Mouse (Mus musculus) liver (tissue): ENCODE measurements around the gene Ccdc169.

Experiments used
- DNase-seq: peaks from one replicate; pipeline ENCODE4 v3.0.0-alpha.2; 2020; ENCODE audit warnings: mixed read lengths

Gene Ccdc169

DNA sequence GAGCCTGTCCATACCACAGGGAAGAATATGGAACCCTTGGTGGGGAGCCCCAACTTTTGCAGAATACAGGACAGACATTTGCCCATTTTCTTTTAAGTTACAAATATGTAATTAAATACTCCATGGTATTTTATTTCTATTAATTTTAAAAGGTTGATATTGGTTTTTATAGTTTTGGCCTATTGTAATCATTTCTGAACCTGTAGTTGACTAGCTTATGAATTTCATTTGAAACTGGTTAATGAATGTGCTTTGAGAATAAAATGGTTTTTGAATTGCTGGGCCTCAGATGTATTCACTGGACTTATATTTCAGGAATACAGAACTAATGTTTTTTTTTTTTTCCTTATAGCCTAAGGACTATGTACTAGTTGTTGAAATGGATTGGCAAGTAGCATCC, at the start of gene Ccdc169:
Ccdc169 (plus strand) TSS at position 301 of the 400 bp plus-strand sequence.
- no peak for DNase-seq

DNA sequence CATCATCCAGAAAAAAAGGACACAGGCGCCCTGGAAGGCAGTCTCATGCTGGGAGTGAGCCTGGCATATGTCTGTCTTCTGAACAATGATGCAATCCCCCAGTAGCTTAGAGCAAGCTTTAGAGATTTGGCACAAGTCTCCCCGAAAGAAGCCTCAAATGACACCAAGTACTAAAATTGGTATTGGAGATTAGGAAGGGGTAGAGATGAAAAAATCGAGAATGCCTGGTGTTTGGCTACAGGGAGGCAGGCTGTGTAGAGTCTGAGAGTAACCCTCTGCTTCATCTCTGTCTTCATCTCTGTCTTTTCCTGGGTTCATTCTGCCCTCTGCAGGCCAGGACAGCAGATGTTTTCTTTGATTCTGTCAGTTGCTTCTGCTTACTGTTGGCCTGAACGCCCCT, 49.8 kb upstream of the Ccdc169 start:
- DNase-seq: no peak

DNA sequence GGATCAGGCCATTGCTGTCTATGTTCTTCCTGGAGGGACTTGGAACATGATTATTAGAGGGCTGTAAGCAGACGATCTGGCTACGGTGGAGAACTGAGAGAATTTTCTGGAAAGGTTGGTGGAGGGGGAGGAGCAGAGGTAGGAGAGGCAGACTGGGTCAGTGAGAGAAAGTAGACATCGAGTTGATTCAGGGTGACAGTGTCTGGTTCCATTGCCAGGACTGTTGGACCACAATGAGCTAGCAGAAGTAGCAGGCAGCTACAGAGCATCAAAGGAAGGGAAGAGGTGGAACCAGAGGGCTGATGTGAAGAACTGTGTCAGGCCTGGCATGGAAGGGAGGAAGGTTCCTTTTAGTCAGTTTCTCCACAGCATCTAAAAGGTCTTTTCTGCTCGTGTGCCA, 48.8 kb upstream of the Ccdc169 start:
- DNase-seq: no peak

DNA sequence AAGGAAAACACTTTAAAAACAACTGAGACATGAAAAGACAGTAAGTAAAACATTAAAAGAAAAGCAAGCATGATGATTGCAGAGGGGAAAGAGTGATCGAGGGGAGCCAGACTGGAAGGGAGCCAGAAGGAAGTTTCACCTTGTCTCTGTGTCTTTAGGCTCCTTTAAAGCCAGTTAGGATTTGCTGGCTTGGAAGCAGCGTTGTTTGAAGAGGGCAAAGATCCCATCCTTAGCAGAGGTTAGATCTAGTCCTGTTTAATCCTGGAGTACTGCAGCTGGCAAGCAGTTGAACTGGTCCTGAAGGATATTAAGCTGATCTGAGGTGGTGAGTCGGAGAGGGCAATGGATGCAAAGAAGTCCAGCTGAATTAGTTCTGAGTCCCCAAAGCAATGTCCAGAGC, 48.3 kb upstream of the Ccdc169 start:
- DNase-seq: no peak

DNA sequence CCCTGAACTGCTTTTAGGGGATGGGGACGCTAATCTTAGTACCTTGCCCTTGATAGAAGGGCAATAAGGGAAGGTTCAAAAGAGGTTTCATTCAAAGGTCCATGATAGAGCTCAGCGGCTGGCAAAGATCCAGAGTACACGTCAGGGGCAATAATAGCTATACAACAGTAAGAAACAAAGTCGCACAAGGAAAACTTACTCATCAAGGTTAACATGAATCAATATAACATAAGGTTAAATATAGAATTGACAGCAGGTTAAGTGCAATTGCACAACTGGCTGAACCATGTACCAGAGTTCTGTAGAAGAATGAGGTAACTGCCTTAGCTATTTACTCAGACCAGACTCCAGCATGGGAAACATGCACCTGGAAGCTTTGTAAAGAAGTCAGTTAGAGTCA, 47.8 kb upstream of the Ccdc169 start:
- no peak for DNase-seq

DNA sequence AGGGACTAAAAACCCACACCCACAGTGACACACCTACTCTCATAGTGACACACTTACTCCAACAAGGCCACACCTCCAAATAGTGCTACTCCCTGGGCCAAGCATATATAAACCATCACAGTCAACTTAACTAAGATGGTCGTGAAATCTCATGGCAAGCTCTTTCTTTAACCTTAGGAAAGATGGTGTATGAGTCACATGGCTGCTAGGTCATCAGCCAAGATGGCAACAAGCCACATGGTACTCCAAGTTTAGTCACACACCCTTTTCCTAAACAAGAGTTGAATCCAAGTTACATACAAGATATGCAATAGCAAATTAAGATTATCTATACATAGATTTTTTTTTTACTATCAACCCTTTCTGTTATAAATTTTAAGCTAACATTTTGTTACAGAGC, 44.0 kb upstream of the Ccdc169 start:
- no peak for DNase-seq

DNA sequence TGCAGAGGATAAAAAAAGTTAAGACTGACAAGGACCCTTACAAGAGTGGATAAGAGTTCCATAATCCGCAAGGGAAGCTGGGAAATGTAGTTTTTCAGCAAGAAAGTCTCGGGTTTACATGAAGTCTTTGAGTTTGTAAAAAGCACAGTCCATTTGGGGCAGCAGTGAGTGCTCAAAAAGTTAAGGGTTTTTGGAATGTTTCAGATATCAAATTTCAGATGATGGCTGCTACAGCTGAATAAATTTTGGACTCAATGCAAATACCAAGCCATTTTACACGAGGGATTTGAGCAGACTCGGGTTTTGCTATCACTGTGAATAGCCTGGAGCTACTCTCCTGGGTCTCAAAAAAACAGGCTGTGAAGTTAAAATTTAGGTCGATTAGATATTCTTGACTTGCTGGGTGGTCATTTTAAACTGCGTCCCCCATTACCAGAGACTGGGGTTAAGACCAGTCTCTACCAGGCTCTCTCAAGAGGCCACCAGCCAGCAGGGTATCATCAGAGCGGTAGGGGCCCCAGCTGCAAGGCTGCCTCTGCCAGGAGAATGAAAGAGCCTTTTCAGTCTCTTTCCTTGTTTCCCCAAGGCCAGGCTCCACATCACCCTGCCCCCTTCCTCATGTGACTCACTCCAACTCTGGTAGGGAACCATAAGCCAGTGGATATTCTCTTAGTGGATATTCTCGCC, 41.0 kb upstream of the Ccdc169 start:
- DNase-seq: no peak

DNA sequence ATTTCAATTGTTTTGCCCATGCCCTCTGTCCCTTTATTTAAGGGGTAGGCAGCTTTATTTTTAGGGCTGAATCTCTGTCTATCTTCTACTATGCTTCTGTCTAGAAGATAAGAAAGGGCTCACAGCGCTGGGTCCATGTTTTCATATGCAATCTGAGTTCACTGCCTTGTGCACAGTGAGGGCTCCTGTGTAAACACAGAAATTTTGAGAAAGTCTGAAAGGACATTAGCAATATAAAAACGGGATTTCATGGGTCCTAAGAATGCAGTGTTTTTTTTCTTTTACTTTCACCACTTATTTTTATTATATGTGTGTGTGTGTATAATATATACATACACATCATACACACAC, 40.5 kb upstream of the Ccdc169 start:
- DNase-seq: no peak

DNA sequence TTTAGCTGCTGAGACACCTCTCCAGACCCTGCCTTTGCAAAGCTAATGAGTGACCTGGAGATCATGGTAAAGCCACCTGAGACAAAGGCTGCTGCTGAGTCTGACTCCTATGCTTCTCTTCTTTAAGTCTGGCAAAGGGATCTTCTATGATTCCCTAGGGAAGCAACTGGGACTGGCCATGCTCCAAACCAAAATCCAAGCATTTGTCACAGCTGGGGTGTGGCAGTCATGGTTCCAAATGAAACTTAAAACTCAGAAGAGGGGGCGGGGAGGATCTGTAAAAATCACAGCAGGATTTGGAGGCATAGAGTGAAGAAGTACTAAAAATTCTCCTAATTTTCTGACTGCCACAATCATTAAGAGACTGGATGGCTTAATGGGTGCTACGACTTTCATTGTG, 40.0 kb upstream of the Ccdc169 start:
- DNase-seq: no peak

DNA sequence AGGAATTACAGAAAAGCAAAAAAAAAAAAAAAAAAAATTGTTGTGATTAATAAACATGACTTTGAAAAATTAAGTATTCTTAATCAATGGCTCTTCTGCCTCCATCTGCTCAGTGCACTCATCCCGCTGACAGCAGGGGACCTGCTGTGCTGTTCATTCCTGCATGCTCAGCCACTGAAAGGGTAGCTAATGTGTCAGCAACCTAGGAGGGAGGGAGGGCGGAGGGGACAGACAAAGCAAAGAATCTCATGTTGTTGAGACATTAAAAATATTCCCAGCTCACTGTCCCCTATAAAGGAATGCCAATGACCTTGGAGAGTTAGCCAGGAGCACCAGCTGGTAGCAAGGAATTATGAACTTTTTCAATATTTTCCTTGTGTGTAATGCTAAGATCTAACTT, 39.1 kb upstream of the Ccdc169 start:
- no peak for DNase-seq

DNA sequence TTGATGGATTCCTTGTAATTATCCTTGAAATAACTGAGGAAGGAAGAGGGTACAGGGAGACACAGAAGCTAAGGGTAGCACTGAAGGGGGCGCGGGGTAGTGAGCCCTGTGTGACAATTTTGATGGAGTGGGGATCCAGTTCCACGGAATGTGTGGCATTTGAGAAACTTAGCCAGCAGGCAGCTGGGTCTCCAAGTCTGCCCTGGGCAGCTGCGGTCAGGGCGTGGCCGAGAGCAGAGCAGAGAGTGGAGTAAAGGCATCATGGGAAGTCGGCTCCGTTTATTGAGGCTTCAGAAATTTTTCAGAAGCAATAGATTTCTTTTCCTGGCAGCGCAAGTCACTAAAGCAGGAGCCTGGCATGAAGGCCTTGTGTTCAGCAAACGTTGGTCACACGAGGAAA, 38.1 kb upstream of the Ccdc169 start:
- DNase-seq: no peak

DNA sequence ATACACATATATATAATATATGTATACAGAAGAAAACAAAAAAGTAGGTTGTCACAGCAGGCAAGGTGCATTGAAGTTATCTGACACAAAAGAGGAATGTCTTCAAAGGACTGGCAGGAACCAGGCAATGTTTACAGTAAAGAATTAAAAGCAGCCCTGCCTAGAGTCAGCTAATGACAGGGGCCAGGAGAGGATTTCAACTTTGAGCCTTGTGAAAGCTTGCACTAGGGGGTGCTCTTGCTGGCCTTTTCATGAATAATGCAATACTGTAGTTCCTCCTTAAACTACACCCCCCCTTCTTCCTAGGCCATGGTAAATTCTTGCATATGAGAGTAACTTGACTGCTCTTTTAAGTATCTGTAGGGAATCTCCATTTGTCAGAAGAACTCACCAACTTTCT, 36.0 kb upstream of the Ccdc169 start:
- DNase-seq: no peak

DNA sequence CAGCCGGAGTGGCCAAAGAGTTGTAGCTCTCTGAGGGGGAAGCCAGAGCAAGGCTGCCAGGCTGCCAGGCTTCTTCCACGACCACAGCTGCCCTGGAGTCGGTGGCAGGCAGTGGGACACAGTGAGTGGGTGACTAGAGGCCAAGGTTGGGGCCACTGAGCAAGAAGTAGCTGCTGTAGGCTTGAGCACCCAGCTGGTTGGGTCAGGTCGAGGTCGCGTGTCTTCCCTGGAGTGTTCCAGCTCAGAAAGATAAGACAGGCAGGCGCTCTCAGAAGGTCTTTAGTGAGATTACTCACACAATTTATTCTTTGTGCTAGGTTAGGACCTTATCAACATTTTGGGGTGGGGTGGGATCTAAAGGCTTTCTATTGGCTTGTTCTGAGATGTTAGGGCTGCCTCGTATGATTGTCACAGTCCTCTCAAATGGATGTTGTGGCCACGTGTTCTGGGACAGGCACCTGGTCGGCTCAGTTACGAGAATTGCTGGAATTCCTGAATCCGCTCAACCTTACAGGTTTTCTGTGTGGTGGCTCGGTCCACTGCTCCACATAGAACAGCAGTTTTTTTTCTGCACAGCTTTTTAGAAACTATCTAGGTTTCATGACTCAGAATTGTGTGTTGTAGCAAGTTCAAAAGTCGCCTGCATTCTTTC, 31.6 kb upstream of the Ccdc169 start:
- no peak for DNase-seq

DNA sequence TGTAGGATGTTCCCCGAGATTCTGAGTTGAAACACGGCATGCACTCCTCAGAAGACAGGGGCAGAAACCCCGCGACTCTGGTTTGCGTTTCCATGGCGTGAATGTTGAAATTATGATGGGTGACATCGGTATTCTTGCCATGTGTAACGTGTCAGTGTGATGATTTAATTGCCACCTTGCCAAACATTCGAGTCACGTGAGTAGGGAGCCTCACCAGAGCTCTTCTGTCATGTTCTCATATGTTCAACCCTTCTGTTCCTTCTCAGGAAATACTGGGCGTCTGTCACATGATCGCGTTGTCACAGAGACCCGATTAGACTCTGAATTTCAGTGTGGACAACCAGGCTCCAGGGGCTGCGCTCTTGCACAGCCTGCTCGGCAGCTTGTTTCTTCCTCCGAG, 31.1 kb upstream of the Ccdc169 start:
- no peak for DNase-seq

DNA sequence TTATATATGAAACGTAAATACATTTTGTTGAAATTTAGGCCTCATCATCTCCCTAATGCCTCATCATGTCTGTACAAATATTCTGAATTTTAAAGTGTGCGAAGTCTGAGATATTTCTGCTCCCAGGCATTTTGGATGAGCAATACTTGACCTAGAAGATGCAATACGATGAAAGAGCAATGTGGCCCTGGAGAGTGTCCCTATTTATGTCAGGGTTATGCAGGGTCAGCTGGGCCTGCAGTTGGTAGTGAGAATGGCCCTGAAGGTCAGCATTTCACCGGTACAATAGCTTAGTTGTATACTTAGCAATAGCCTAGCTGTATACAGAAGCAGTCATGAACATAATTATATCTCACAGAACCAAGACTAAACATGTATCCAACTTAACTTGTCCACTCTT, 28.0 kb upstream of the Ccdc169 start:
- no peak for DNase-seq

DNA sequence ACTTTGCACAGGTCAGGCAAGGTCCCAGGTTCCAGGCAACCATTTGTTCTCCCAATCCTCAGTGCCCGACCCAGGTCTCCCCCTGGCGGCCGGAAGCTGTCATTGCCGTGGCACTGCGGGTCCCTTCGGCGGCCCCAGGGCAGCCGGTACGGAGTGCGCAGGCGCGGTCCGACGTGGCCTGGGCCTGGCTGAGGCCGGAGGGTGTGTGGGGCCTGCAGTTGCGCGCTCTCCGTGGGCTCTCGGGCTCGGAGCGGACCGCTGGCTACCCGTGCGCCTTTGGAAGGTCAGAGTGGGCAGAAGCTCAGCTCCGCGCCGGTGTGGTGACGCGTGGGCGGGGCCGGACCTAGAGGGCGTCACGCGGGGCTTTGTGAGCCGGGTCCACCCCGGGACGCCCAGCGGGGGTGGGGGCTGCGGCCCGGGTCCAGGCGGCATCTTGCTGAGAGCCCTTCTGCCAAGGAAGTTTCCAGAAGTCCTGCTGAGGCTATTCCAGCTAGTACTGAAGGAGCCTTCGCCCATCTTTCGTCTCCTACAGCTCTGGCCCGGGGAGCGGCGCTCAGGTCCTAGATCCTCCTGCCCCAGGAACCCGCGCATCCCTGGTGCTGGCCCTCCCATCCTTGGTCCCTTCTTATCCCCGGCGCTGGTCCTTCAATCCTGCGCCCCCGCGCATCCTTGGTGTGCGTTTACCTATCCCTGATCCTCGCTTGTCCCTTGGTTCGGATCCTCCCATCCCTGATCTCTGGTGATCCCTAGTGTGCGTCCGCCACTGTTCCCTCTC, 25.0 kb upstream of the Ccdc169 start, which contains the start of gene Spg20:
Spg20 (plus strand) TSS at position 174 of the 775 bp plus-strand sequence.
- DNase-seq: peak; percentile 92

DNA sequence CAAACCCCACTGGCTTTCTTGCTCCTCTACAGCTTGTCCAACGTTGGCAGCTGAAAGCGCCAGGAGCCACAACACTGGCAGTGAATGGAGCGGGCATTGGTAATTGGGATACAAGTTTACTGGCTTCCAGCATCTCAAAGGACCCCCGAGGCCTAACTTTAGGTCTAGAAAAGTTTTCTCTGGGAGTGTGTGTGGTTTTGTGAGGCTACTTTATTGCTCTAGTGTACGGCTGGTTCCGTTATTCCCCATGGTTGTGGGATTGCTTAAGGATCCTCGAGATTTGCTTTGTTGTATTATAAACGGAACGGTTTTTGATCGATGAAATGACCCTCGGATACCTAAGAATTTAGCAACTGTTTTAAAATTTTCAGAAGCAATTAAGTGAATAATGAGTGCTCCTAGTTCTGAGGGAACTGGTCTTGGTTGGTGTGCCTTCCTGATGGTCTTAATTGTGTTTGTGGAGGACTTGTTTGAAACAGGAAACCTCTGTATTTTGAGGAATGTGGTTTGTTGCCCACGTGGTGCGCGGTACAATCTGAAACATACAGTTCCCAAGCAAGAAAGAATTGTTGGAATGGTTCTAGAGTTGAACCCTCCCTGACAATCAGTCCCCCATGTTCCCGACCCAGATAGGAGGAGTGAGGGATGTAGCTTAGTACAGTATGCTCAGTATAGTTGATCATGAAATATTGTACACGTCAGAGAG, 24.3 kb upstream of the Ccdc169 start:
- DNase-seq: no peak

DNA sequence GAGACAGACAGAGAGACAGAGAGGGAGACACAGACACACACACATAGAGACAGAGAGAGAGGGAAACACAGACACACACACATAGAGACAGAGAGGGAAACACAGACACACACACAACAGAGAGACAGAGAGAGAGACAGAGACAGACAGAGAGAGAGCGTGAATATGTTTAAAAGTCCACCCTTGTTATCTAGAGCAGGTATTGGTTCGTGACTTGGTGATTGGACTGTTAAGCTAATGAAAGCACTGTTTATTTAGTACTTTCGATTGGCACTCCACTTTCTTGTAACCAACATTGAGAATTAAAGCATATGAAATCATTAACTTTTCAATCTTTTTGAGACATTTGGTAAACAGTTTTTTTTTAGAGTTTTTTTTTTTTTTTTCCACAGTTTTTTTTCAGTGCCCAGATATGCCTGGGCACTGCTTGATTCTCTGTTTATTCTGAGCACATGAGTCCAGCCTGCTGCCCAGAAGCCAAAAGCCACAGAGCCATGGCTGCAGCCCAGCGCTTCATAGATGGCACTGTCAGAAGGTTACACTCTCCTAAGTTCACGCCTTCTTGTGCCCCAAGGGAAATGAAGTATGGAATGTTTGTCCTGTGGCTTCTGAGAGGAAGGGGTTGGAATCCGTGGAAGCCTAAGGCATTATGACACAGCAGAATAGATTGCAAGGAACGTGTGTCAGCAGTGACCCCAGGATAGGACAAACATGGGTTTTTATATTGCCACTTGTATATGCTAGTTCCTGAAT, 22.6 kb upstream of the Ccdc169 start:
- DNase-seq: no peak

DNA sequence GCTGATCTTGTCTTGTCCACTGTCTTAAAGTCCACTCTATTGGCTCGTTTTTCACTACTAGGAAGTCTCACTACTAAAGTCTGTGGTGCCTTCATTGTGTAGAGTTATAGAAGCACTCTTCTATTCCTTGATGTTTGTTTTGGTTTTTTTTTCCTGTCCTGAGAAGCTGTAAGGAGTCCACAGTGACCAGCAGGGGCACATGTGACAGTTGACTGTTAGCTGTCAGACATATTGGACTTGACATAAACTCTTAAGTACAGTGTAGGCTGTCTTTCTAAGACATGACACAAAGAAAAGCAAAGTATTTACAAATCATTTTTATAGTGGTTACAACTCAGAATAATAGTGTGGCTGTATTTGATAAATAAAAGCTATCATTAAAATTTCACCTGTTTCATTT, 22.1 kb upstream of the Ccdc169 start:
- DNase-seq: no peak

DNA sequence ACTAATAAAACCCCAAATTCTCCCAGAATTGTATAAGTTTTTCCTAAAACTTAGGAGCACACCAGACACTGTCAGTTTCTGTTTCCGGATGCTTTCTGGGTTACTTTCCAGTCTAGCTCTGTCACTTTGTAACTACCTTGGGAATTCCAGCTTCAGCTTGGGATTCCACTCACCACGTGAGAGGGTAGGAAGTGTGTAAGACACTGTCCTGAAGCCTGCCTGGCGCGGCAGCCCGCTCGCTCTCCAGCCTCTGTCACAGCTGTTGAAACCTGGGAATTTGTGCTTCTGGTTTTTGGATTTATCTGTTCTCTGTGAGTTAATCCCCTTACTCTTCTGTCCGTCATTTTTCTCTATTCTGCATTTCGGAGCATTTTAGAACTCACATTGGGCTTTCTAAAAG, 21.1 kb upstream of the Ccdc169 start:
- DNase-seq: no peak

DNA sequence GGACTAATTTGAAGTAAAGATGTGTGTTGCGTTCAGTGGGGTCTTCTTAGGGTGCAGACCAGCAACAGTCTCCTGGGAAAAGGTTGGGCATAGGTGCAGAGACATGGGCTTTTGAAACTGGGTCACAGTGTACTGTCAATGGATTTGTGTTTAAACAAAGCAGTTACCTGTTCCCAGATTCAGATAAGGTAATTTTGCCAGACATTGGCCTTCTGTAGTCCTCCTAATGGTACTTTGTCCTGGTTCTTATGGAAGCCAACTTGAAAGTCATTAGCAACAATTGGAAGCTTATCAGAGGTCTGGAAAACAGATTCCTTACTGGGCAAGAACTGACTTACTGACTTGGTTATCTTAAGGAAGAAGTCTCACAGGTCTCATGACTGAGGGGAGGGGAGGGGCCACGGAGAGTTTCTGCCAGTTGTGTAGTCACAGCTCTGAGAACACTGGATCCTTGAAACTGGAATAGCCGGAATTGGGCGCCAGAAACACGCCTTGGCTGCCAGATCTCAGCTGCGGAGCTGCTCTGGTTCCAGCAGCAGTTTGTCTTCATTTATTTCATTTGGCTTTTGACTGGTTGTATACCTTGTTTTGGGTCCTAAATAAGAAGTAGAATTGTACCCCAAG, 17.8 kb upstream of the Ccdc169 start:
- no peak for DNase-seq

DNA sequence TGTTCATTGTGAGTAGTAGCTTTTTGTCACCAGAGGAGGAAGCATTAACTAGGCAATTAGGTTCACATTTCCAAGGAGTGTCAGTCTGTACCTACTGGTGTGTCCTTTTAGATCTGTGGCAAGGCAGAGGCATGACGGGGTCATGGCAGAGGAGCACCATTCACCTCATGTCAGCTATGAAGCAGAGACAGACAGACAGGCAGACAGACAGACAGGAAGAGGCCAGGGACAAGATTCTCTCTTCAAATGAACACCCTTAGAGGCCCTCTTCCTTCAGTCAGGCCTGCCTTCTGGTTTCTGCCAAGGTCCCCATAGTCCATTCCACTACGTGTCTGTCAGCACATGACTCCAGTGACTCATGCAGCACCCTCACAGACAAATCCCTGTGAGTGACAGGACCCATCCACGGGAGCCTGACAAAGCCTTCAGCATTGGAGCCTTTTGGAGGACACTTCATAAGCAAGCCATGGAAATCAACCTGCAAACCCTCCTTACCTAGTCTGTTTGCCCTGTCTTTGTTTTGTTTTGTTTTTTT, 14.7 kb upstream of the Ccdc169 start:
- no peak for DNase-seq
